Mouse (Mus musculus) intestine, embryonic 16.5 days (tissue): ENCODE measurements around the gene Casp14. TPM values are rescaled to one million over a fixed set of nuclear protein-coding genes. Genes with fewer than 3 reads are reported as not detected.

Experiments
- ATAC-seq: fragments of 200-750 bp; cut with Nextera tagmentation; 2 replicates; pipeline ENCODE4 v1.8.0; 2017; ENCODE audit warnings: moderate TSS enrichment, moderate library complexity
- H3K27ac ChIP-seq: fragments of 300-500 bp; sonication (generic); 2 replicates; pipeline ENCODE4 v1.5.1; 2014; ENCODE audit warnings: mild to moderate bottlenecking, low read length
- H3K27me3 ChIP-seq: fragments of 300-500 bp; sonication (generic); replicated peaks from 2 replicates; pipeline ENCODE4 v1.6.1; 2014; ENCODE audit warnings: low read length, control low read depth, mixed read lengths; ENCODE audit not compliant: control insufficient read depth, insufficient read depth
- H3K36me3 ChIP-seq: fragments of 300-500 bp; sonication (generic); 2 replicates; pipeline ENCODE4 v1.6.1; 2014; ENCODE audit warnings: low read length, control low read depth; ENCODE audit not compliant: control insufficient read depth, insufficient read depth
- H3K4me1 ChIP-seq: fragments of 300-500 bp; sonication (generic); 2 replicates; pipeline ENCODE4 v1.6.1; 2014; ENCODE audit warnings: low read length, control low read depth, mixed read lengths; ENCODE audit not compliant: control insufficient read depth, insufficient read depth
- H3K4me2 ChIP-seq: fragments of 300-500 bp; sonication (generic); 2 replicates; pipeline ENCODE4 v1.6.1; 2014; ENCODE audit warnings: low read depth, low read length, control low read depth
- H3K4me3 ChIP-seq: fragments of 300-500 bp; sonication (generic); 2 replicates; pipeline ENCODE4 v1.5.1; 2014; ENCODE audit warnings: mild to moderate bottlenecking, low read length
- H3K9ac ChIP-seq: fragments of 300-500 bp; sonication (generic); 2 replicates; pipeline ENCODE4 v1.6.1; 2014; ENCODE audit warnings: low read depth, low read length
- H3K9me3 ChIP-seq: fragments of 300-500 bp; sonication (generic); 2 replicates; pipeline ENCODE4 v1.6.1; 2016; ENCODE audit warnings: low read length, control low read depth; ENCODE audit not compliant: control insufficient read depth
- WGBS: fragments of 180-500 bp; shearing (Covaris S2); extraction: QIAGEN DNeasy Blood & Tissue Kit; methylation state at CpG from one replicate; pipeline ENCODE4 v1.1.7; 2014; 5-methylcytosine and 5-hydroxymethylcytosine counted together
- polyA plus RNA-seq: library from polyadenylated mRNA; unstranded; fragments of >200 nt; fragmentation: Nextera tagmentation; extraction: Ambion mirVana; gene quantifications from 2 replicates; pipeline ENCODE4 v1.2.1, GENCODE M21; 2015

Gene Casp14
- polyA plus RNA-seq, 1 experiment from 2014 or later, result 0.18 TPM

DNA sequence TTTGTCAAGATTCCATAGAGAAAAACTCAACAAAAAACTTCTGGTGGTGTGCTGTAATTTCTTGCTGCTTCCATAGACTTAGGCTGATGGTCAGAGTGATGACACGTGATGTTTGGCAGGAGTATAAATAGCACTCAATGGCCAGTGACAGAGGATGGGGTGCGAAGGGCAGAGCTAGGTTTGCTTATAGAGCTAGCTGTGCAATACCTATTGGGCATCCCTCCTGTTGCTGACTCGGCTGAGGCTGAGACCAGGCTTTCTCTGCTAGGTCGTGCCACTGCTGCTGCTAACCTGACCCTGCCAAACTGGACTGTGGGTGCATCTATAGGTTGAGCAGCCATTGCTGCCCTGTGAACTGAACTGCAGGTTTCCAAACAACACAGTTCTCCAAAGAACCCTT lies 21.7 kb upstream of the Casp14 start:
- Histone ChIP-seq H3K9ac (no peak overlapping the region), H3K4me3 (no peak overlapping the region), H3K4me1 (no peaks in the 10 kb centered on the region), H3K36me3 (no peaks in the 10 kb centered on the region), H3K4me2 (no peak overlapping the region), H3K27ac (no peak overlapping the region), H3K27me3 (no peaks in the 10 kb centered on the region), H3K9me3 (no peaks in the 10 kb centered on the region)
- ATAC-seq, result no peak
- WGBS, result 84% methylated on average over 4 of the region's 4 CpGs

GRCm38 (mm10) chr10:78727876-78728275 lies 9.8 kb upstream of the Casp14 start:
- ATAC-seq, result no peak
- no peaks in the 10 kb centered on the region for H3K27me3 ChIP-seq
- H3K9ac ChIP-seq, result no peak overlapping the region
- H3K4me1 ChIP-seq, result no peaks in the 10 kb centered on the region
- H3K9me3 ChIP-seq, result no peaks in the 10 kb centered on the region
- H3K4me2 ChIP-seq, result no peak overlapping the region
- 87% methylated on average over 5 of the region's 5 CpGs for whole genome bisulfite sequencing
- no peaks in the 10 kb centered on the region for H3K36me3 ChIP-seq
- H3K4me3 ChIP-seq, result no peak overlapping the region
- no peak overlapping the region for H3K27ac ChIP-seq

- WGBS, result 51% methylated on average over 3 of the region's 3 CpGs
- no peak for ATAC-seq
Observed at GRCm38 (mm10) chr10:78727035-78727434, 8.9 kb upstream of the Casp14 start.

GRCm38 (mm10) chr10:78723416-78723815 lies 5.3 kb upstream of the Casp14 start:
- 36% methylated on average over 2 of the region's 2 CpGs for WGBS
- H3K27me3 ChIP-seq, result no peaks in the 10 kb centered on the region
- no peak overlapping the region for H3K4me3 ChIP-seq
- ATAC-seq, result no peak
- no peak overlapping the region for H3K27ac ChIP-seq
- no peaks in the 10 kb centered on the region for H3K4me1 ChIP-seq
- H3K4me2 ChIP-seq, result no peak overlapping the region
- H3K36me3 ChIP-seq, result no peaks in the 10 kb centered on the region
- no peak overlapping the region for H3K9ac ChIP-seq
- H3K9me3 ChIP-seq, result no peaks in the 10 kb centered on the region

More at GRCm38 (mm10) chr10:78727035-78727434, 8.9 kb upstream of the Casp14 start:
- Histone ChIP-seq H3K4me2 (no peak overlapping the region), H3K9ac (no peak overlapping the region), H3K4me3 (no peak overlapping the region), H3K36me3 (no peaks in the 10 kb centered on the region), H3K27ac (no peak overlapping the region), H3K9me3 (no peaks in the 10 kb centered on the region), H3K27me3 (no peaks in the 10 kb centered on the region), H3K4me1 (no peaks in the 10 kb centered on the region)

GRCm38 (mm10) chr10:78722654-78723053 lies 4.6 kb upstream of the Casp14 start:
- Histone ChIP-seq H3K4me3 (no peak overlapping the region), H3K4me1 (0 out of 2 replicates have a peak, but pooled peaks cover 2% of the 10 kb centered on the region), H3K27me3 (no peaks in the 10 kb centered on the region), H3K36me3 (no peaks in the 10 kb centered on the region), H3K27ac (no peak overlapping the region), H3K9me3 (no peaks in the 10 kb centered on the region), H3K9ac (no peak overlapping the region), H3K4me2 (no peak overlapping the region)
- WGBS, result 71% methylated on average over 2 of the region's 2 CpGs
- no peak for ATAC-seq

DNA sequence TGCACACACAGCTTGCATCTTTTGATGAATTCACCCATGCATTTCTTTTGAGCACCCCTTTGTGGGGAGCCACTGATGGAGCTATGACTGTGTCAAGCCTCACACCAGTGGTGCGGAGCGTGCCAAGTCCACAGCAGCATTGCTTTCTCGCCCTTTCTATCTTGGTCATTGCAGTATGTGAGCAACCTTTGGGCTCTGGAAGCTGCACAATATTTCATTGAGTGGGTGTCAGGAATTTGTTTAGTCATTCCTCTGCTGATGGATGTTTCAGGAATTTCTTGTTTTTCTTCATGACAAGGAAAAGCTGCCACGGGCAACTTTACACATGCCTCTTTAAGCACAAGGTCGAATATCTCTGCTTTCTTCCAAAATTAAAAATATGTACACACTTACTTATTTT lies 3.9 kb upstream of the Casp14 start:
- no peak overlapping the region for H3K4me3 ChIP-seq
- WGBS, result 69% methylated on average over 5 of the region's 5 CpGs

DNA sequence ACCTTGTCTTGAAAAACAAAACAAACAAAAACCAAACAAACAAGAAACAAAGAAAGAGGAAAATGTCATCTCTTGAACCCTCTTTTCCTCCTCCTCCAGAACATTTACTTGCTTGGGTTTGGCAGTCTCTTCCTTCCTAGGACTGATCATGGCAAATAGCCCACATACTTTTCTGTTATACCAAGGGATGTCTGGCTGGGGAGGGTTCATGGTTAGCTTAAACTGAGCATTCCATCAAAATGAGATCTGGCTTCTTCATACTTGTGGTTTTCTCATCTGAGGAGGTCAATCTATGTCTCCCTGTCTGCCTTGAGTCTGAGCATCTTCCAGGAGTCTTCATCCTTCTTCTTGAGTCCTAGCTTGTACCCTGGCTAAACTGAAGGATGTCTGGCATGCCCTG lies 1.9 kb downstream of the Casp14 start:
- Histone ChIP-seq H3K9me3 (no peaks in the 10 kb centered on the region), H3K9ac (no peak overlapping the region), H3K4me1 (0 out of 2 replicates have a peak, but pooled peaks cover 2% of the 10 kb centered on the region), H3K36me3 (no peaks in the 10 kb centered on the region), H3K27ac (no peak overlapping the region), H3K27me3 (no peaks in the 10 kb centered on the region), H3K4me2 (no peak overlapping the region), H3K4me3 (no peak overlapping the region)
- no peak for ATAC-seq

More for the DNA sequence above, 3.9 kb upstream of the Casp14 start:
- Histone ChIP-seq H3K4me1 (0 out of 2 replicates have a peak, but pooled peaks cover 2% of the 10 kb centered on the region), H3K9ac (no peak overlapping the region), H3K36me3 (no peaks in the 10 kb centered on the region), H3K27ac (no peak overlapping the region), H3K4me2 (no peak overlapping the region), H3K9me3 (no peaks in the 10 kb centered on the region), H3K27me3 (no peaks in the 10 kb centered on the region)
- ATAC-seq, result no peak

- Histone ChIP-seq H3K4me3 (no peak overlapping the region), H3K27ac (no peak overlapping the region), H3K36me3 (no peaks in the 10 kb centered on the region), H3K9me3 (no peaks in the 10 kb centered on the region), H3K4me2 (no peak overlapping the region), H3K4me1 (0 out of 2 replicates have a peak, but pooled peaks cover 2% of the 10 kb centered on the region), H3K9ac (no peak overlapping the region), H3K27me3 (no peaks in the 10 kb centered on the region)
- WGBS, result 92% methylated on average over 7 of the region's 7 CpGs
- no peak for ATAC-seq
Observed at GRCm38 (mm10) chr10:78715156-78715555, 2.9 kb downstream of the Casp14 start.

DNA sequence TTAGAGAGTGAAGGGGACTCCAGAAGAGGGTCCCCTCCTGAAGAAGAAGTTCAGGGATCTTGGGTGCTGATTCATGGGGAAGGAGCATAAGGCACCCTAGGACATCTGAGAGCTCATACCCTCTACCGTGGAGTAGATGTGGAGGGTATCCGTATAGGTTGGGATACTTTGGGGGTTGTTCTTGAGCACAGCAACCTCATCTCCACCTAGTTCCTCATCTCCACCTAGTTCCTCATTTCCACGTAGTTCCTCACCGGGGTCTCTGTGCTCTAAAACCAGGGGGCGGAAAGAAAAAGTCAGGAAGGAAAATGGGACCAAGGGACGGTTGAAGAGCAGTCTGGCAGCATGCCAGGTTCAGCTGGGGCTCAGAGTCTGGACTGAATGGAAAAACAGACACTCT lies 4.0 kb downstream of the Casp14 start:
- WGBS, result 71% methylated on average over 6 of the region's 6 CpGs
- Histone ChIP-seq H3K27ac (no peak overlapping the region), H3K4me2 (no peak overlapping the region), H3K9ac (no peak overlapping the region), H3K4me1 (0 out of 2 replicates have a peak, but pooled peaks cover 2% of the 10 kb centered on the region), H3K36me3 (no peaks in the 10 kb centered on the region), H3K27me3 (no peaks in the 10 kb centered on the region), H3K9me3 (no peaks in the 10 kb centered on the region), H3K4me3 (no peak overlapping the region)
- ATAC-seq, result no peak

DNA sequence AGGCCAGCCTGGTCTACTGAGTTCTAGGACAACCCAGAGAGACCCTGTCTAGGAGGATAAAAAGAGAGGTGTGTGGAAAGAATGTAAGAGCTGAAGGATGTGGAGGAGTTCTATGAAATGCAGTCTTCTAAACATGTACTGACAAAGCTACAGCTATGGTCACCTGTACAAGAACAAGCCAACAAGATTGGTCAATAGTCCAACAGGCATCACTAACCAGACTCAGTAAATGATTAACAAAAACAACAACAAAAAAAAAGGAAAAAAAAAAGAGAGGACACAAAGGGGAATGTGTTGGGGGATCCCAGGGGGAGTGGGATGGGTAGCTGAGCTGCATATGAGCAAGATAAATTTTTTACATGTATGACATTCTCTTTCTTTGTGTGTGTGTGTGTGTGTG lies 7.4 kb downstream of the Casp14 start:
- no peak for ATAC-seq

More for the DNA sequence above, 7.4 kb downstream of the Casp14 start:
- Histone ChIP-seq H3K9ac (no peak overlapping the region), H3K36me3 (no peaks in the 10 kb centered on the region), H3K9me3 (no peaks in the 10 kb centered on the region), H3K4me3 (no peak overlapping the region), H3K4me1 (no peaks in the 10 kb centered on the region), H3K4me2 (no peak overlapping the region), H3K27me3 (no peaks in the 10 kb centered on the region), H3K27ac (no peak overlapping the region)
